Mouse (Mus musculus): ENCODE data around the gene Klk7. TPM values are rescaled to one million over a fixed set of nuclear protein-coding genes. Genes with fewer than 3 reads are reported as not detected.

Gene Klk7
- polyA plus RNA-seq, 1 experiment from 2014 or later, result not detected

Other genes starting within 250 kb of the Klk7 start
- 4.3 and 5.4 TPM in 2 replicates for gene Zfp658, start 249.0 kb upstream of the Klk7 start, polyA plus RNA-seq (2016; fragmentation: Nextera tagmentation; extraction: Ambion mirVana)
- gene Zfp719, start 231.7 kb upstream of the Klk7 start, polyA plus RNA-seq (2016; fragmentation: Nextera tagmentation; extraction: Ambion mirVana), result 13.3 and 15.4 TPM in 2 replicates
- 0.99 and 1.0 TPM in 2 replicates for gene Zfp819, start 204.1 kb upstream of the Klk7 start, polyA plus RNA-seq (2016; fragmentation: Nextera tagmentation; extraction: Ambion mirVana)
- gene Ceacam18, start 176.6 kb upstream of the Klk7 start, polyA plus RNA-seq (2016; fragmentation: Nextera tagmentation; extraction: Ambion mirVana), result not detected in 2 replicates
- gene Siglece, start 151.1 kb upstream of the Klk7 start, polyA plus RNA-seq (2016; fragmentation: Nextera tagmentation; extraction: Ambion mirVana), result 0.21 TPM in 1 of 2 replicates, not detected in the other
- 21.3 and 21.6 TPM in 2 replicates for gene Ctu1, start 139.3 kb upstream of the Klk7 start, polyA plus RNA-seq (2016; fragmentation: Nextera tagmentation; extraction: Ambion mirVana)
- not detected in 2 replicates for gene Klk14, start 120.9 kb upstream of the Klk7 start, polyA plus RNA-seq (2016; fragmentation: Nextera tagmentation; extraction: Ambion mirVana)
- gene Klk13, start 98.7 kb upstream of the Klk7 start, polyA plus RNA-seq (2016; fragmentation: Nextera tagmentation; extraction: Ambion mirVana), result 0.73 and 0.94 TPM in 2 replicates
- not detected in 2 replicates for gene Klk12, start 42.4 kb upstream of the Klk7 start, polyA plus RNA-seq (2016; fragmentation: Nextera tagmentation; extraction: Ambion mirVana)
- gene Klk11, start 36.7 kb upstream of the Klk7 start, polyA plus RNA-seq (2016; fragmentation: Nextera tagmentation; extraction: Ambion mirVana), result 0.13 and 0.33 TPM in 2 replicates
- 0.20 and 0.25 TPM in 2 replicates for gene Klk10, start 30.3 kb upstream of the Klk7 start, polyA plus RNA-seq (2016; fragmentation: Nextera tagmentation; extraction: Ambion mirVana)
- gene Klk9, start 19.4 kb upstream of the Klk7 start, polyA plus RNA-seq (2016; fragmentation: Nextera tagmentation; extraction: Ambion mirVana), result 0.09 TPM in 1 of 2 replicates, not detected in the other
- 13.7 and 16.4 TPM in 2 replicates for gene Klk8, start 13.7 kb upstream of the Klk7 start, polyA plus RNA-seq (2016; fragmentation: Nextera tagmentation; extraction: Ambion mirVana)
- gene Klk6, start 13.2 kb downstream of the Klk7 start, polyA plus RNA-seq (2016; fragmentation: Nextera tagmentation; extraction: Ambion mirVana), result not detected in 2 replicates
- gene Klk5, start 30.7 kb downstream of the Klk7 start, polyA plus RNA-seq (2016; fragmentation: Nextera tagmentation; extraction: Ambion mirVana), result not detected in 2 replicates
- gene Klk4, start 69.9 kb downstream of the Klk7 start, polyA plus RNA-seq (2016; fragmentation: Nextera tagmentation; extraction: Ambion mirVana), result not detected in 2 replicates
- gene Klk15, start 122.4 kb downstream of the Klk7 start, polyA plus RNA-seq (2016; fragmentation: Nextera tagmentation; extraction: Ambion mirVana), result 0.18 TPM in 1 of 2 replicates, not detected in the other
- gene Klk1b8, start 139.4 kb downstream of the Klk7 start, polyA plus RNA-seq (2016; fragmentation: Nextera tagmentation; extraction: Ambion mirVana), result not detected in 2 replicates
- not detected in 2 replicates for gene Klk1b1, start 155.5 kb downstream of the Klk7 start, polyA plus RNA-seq (2016; fragmentation: Nextera tagmentation; extraction: Ambion mirVana)
- gene Klk1b9, start 164.8 kb downstream of the Klk7 start, polyA plus RNA-seq (2016; fragmentation: Nextera tagmentation; extraction: Ambion mirVana), result not detected in 2 replicates
- gene Klk1b11, start 184.6 kb downstream of the Klk7 start, polyA plus RNA-seq (2016; fragmentation: Nextera tagmentation; extraction: Ambion mirVana), result not detected in 2 replicates
- gene Klk1b26, start 200.9 kb downstream of the Klk7 start, polyA plus RNA-seq (2016; fragmentation: Nextera tagmentation; extraction: Ambion mirVana), result not detected in 2 replicates
- not detected in 2 replicates for gene Klk1b27, start 241.0 kb downstream of the Klk7 start, polyA plus RNA-seq (2016; fragmentation: Nextera tagmentation; extraction: Ambion mirVana)